Mouse (Mus musculus): ENCODE results near the gene Uimc1. TPM values are rescaled to one million over a fixed set of nuclear protein-coding genes. Genes with fewer than 3 reads are reported as not detected.

Gene Uimc1
- polyA plus RNA-seq, 1 experiment from 2014 or later: 56.7 TPM

DNA sequence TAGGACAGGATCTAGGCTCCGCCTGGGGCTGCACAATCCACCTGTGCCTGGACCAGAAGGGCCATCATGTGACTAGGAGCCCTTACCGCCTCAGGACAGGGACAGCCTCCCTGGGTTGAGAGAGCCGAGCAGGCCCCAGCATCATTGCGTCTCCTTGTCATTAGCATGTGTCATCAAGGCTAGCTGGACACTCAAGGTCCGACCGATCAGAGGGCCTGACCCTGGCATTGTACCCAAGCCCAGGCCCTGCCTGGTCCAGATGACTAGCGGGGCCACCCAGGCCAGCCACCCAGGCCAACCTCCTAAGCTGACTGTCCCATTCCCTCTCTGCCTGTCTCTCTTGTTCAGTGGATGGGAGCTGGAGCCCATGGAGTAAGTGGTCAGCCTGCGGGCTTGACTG lies 102.5 kb downstream of the Uimc1 start:
- no peaks in the 10 kb centered on the region for H3K79me2 ChIP-seq (ENCODE audit: inconsistent target)
- H3K36me3 ChIP-seq (ENCODE audit: inconsistent target): no peaks in the 10 kb centered on the region
- no peak overlapping the region for H3K4me3 ChIP-seq (ENCODE audit: inconsistent target)
- WGBS (ENCODE audit: missing documents): 92% methylated on average over 8 of the region's 8 CpGs
- no peak overlapping the region for H3K27ac ChIP-seq

DNA sequence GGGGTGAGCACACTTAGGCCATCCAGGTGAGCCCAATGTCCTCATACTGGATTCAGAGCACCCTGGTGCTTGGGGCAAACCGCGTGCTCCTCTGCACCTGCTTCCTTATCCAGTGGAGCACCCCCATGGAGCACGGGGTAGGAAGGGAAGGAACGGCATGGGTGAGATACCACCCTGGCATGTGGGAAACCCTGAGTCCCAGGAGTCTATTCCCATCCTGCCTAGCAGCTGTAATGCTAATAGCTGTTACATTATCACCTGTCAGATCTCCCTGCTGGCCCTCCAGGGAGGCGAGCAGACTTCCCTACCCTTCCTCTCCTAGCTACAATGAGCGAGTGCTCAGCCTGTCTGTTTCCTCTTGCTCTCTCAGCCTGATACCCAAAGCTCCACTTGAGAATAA lies 104.9 kb downstream of the Uimc1 start:
- H3K36me3 ChIP-seq (ENCODE audit: inconsistent target): no peaks in the 10 kb centered on the region
- no peaks in the 10 kb centered on the region for H3K79me2 ChIP-seq (ENCODE audit: inconsistent target)
- no peak overlapping the region for H3K27ac ChIP-seq
- H3K4me3 ChIP-seq (ENCODE audit: inconsistent target): no peak overlapping the region
- WGBS (ENCODE audit: missing documents): 81% methylated on average over 6 of the region's 6 CpGs

DNA sequence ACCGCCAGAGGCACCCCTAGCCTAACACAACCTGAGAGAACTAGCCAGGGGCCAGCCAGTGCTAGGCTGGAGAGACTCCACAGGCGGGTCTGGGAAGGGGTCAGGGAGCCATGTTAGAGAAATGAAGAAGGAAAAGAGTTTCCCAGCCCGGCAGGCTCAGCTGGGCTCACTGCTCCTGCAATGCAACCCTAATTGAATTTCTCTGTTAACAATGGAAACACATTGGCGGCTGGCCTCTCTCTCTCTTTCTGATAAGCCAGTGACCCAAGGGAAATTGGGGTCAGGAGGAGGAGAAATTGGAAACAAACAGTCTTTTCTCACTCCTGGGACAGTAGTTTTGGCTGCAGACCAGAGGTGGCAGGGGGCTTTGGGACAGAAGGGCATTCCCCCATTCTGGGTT lies 105.5 kb downstream of the Uimc1 start:
- no peak overlapping the region for H3K4me3 ChIP-seq (ENCODE audit: inconsistent target)
- no peaks in the 10 kb centered on the region for H3K79me2 ChIP-seq (ENCODE audit: inconsistent target)
- H3K27ac ChIP-seq: no peak overlapping the region
- WGBS (ENCODE audit: missing documents): 89% methylated on average over 4 of the region's 4 CpGs
- no peaks in the 10 kb centered on the region for H3K36me3 ChIP-seq (ENCODE audit: inconsistent target)

DNA sequence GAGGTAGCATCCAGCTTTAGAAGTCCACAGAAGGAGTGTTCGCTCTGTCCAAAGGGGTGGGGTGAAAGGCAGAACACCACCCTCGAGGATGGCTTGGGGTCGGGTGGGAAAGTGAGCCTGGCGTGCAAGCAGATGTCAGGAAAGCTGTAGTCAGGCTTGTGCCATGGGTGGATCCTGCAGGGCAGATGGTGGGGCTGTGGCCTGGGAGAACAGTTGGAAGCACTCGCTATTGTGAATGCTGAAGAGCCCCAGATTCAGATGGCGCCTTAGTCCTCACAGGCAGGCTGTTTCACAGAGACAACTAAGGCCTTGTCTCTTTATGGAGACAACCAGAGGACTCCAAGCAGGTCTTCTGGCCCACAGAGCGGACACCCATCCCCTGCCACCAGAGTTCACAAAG lies 107.9 kb downstream of the Uimc1 start:
- 95% methylated on average over 7 of the region's 7 CpGs for WGBS (ENCODE audit: missing documents)
- Histone ChIP-seq H3K79me2 (ENCODE audit: inconsistent target) (no peaks in the 10 kb centered on the region), H3K4me3 (ENCODE audit: inconsistent target) (no peak overlapping the region), H3K36me3 (ENCODE audit: inconsistent target) (no peaks in the 10 kb centered on the region), H3K27ac (no peak overlapping the region)

DNA sequence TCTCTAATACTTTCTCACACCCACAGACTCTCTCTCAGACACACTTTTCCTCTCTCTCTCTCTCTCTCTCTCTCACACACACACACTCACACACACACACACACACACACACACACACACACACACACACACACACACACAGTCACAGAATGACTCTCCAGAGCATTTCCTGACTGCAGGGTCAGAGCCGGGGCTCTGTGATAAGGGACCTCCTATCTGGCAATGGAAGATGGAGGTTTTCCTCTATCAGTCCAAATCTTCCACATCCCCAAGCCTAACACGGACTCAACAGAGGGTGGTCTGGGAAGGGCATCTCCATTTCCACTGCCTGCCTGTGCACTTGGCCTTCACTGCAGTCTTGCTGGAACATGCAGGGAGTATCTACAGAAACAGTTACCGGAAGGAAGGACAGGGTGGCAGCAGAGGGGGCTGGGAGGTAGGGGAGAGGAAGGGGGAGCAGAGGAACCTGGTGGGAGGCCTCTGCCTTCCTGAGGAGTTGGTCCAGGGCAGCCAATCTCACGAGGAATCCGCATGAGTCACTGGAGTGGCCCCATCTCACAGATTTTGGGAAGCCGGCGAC lies 111.8 kb downstream of the Uimc1 start:
- H3K4me3 ChIP-seq (ENCODE audit: inconsistent target): no peak overlapping the region
- H3K79me2 ChIP-seq (ENCODE audit: inconsistent target): no peaks in the 10 kb centered on the region
- H3K36me3 ChIP-seq (ENCODE audit: inconsistent target): no peaks in the 10 kb centered on the region
- WGBS (ENCODE audit: missing documents): 29% methylated on average over 7 of the region's 7 CpGs
- H3K27ac ChIP-seq: no peak overlapping the region

DNA sequence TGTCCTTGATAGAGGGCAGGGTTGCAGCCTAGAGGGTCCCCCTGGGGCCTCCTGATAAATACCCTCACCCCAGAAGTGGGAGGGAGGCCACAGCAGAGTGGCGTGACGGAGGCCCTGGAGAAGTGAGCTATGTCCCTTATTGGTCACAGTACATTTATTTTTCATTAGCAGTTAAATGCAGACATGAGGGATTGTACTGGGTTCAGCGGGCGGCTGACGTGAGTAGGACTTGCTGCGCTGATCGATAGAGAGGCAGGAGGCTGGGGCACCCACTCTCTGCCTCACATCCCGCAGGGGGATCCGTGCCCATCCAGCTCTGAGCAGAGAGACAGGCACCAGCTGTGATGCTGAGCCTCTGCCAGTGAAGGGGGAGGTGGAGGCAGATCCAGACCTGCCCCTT lies 112.7 kb downstream of the Uimc1 start:
- Histone ChIP-seq H3K4me3 (ENCODE audit: inconsistent target) (no peak overlapping the region), H3K36me3 (ENCODE audit: inconsistent target) (no peaks in the 10 kb centered on the region), H3K27ac (no peak overlapping the region), H3K79me2 (ENCODE audit: inconsistent target) (no peaks in the 10 kb centered on the region)
- 97% methylated on average over 9 of the region's 9 CpGs for WGBS (ENCODE audit: missing documents)

DNA sequence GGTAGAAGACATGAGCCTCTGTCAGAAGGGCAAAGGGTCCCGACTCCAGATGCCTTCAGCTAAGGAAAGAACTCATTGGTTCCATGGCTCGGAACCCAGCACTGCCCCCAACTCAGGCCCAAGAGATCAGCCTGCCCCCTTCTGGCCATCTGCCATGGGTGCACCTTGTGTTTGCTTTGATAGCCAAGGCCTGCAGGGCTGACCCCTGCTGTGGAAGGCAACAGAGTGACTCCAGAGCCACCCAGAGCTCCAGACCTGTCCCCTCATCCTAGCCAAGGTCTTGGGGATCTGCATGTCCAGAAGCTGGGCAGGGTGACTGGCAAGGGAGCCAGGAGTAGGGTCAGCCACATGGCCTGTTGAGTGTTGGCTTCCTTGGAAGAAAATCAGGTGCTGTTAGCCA lies 116.5 kb downstream of the Uimc1 start:
- Histone ChIP-seq H3K4me3 (ENCODE audit: inconsistent target) (no peak overlapping the region), H3K79me2 (ENCODE audit: inconsistent target) (no peaks in the 10 kb centered on the region), H3K27ac (no peak overlapping the region), H3K36me3 (ENCODE audit: inconsistent target) (no peaks in the 10 kb centered on the region)
- 50% methylated on average over 2 of the region's 2 CpGs for WGBS (ENCODE audit: missing documents)

DNA sequence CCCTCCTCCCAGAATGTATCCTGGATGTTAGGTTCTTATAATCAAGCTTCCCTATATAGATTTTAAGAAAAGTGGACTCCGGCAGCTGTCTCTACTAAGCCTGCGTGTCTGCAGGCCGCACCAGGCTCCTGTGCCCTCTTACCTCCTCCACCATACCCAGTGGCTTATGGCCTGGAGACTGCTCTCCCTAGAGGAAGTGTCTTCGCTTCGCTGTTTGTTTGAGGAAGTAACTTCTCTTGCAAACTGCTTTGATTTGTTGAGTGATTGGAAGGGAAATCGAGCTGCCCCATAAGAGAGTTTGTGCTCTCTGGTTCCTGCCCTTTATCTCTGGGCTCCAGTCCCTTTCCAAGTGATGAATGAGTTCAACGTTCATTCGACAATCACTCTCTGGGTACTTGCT lies 117.1 kb downstream of the Uimc1 start:
- Histone ChIP-seq H3K36me3 (ENCODE audit: inconsistent target) (no peaks in the 10 kb centered on the region), H3K27ac (no peak overlapping the region), H3K79me2 (ENCODE audit: inconsistent target) (no peaks in the 10 kb centered on the region), H3K4me3 (ENCODE audit: inconsistent target) (no peak overlapping the region)
- WGBS (ENCODE audit: missing documents): 16% methylated on average over 8 of the region's 8 CpGs

DNA sequence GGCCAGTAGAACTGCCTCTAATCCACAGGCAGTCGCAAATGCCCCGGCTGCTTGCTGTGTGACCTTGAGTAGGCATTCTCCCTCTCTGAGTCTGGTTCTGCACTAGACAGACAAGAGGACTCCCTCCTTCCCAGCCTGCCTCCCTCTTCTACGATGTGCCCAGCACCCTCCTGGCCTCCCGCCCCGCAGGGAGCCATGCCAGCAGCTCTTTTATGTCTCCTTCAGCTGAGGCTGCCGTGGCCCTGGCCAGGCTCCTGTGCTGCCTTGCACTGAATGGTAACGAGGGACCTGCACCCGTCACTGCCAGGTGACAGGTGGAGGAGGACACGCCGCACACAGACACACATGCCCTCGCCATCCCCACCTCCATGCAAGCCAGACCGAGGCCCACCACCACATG lies 119.1 kb downstream of the Uimc1 start:
- Histone ChIP-seq H3K4me3 (ENCODE audit: inconsistent target) (no peak overlapping the region), H3K27ac (no peak overlapping the region), H3K36me3 (ENCODE audit: inconsistent target) (no peaks in the 10 kb centered on the region), H3K79me2 (ENCODE audit: inconsistent target) (no peaks in the 10 kb centered on the region)
- 92% methylated on average over 12 of the region's 12 CpGs for WGBS (ENCODE audit: missing documents)

DNA sequence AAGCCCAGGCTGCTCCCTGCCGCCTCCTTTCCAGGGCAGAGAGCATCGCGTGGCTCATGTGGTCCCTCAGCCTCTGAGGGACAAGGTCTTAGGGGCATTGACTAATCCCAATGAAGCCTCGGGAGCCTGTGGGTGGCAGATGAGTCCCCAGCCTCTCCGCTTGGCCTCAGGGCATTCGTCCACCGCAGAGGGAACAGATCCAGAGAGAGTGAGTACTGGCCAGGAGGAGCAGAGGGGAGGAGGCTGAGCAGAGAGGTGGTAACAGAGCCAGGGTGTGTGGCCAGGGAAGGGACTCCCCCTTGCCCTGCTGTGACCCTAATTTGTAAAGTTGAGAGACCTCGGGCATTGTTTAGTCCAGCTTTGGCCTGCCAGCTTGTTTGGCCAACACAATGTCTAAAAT lies 121.3 kb downstream of the Uimc1 start:
- Histone ChIP-seq H3K36me3 (ENCODE audit: inconsistent target) (no peaks in the 10 kb centered on the region), H3K27ac (no peak overlapping the region), H3K79me2 (ENCODE audit: inconsistent target) (no peaks in the 10 kb centered on the region), H3K4me3 (ENCODE audit: inconsistent target) (no peak overlapping the region)
- 82% methylated on average over 8 of the region's 8 CpGs for WGBS (ENCODE audit: missing documents)

Other genes with a start within 250 kb of the Uimc1 start
- 0.41 to 1.7 TPM (median 0.75 TPM) in 3 replicates for gene Unc5a, start 150.9 kb downstream of the Uimc1 start, polyA plus RNA-seq (2018)
- 180 to 276 TPM (median 182 TPM) in 3 replicates for gene Hk3, start 78.9 kb downstream of the Uimc1 start, polyA plus RNA-seq (2018)
- gene Zfp346, start 5.0 kb upstream of the Uimc1 start, polyA plus RNA-seq (2018): 7.5 to 9.8 TPM (median 9.6 TPM) in 3 replicates
- gene Gm17617, start 33.2 kb upstream of the Uimc1 start, polyA plus RNA-seq (2018): not detected in 3 replicates
- not detected in 3 replicates for gene Fgfr4, start 52.3 kb upstream of the Uimc1 start, polyA plus RNA-seq (2018)
- 26.6 to 37.3 TPM (median 28.9 TPM) in 3 replicates for gene Nsd1, start 109.5 kb upstream of the Uimc1 start, polyA plus RNA-seq (2018)
- gene Prelid1, start 220.2 kb upstream of the Uimc1 start, polyA plus RNA-seq (2018): 183 to 228 TPM (median 200 TPM) in 3 replicates
- 34.9 to 62.7 TPM (median 47.3 TPM) in 3 replicates for gene Rab24, start 221.6 kb upstream of the Uimc1 start, polyA plus RNA-seq (2018)
- gene Mxd3, start 229.5 kb upstream of the Uimc1 start, polyA plus RNA-seq (2018): 0.43 to 1.1 TPM in 2 of 3 replicates, not detected in the other